Mouse (Mus musculus): ENCODE data around the gene Coro1c. TPM values are rescaled to one million over a fixed set of nuclear protein-coding genes. Genes with fewer than 3 reads are reported as not detected.

Gene Coro1c
- polyA plus RNA-seq, 1 experiment from 2014 or later: 163 TPM

- 28% methylated on average over 10 of the region's 10 CpGs for WGBS
- peak overlapping the region; percentile 0; the same call in 1 of the 2 replicates for H3K27ac ChIP-seq
- H3K27me3 ChIP-seq (ENCODE audit: insufficient read depth, poor library complexity, severe bottlenecking): peaks cover 3% of the 10 kb centered on the region; the same call in 1 of the 2 replicates
- H3K9me3 ChIP-seq: no peaks in the 10 kb centered on the region
- H3K4me1 ChIP-seq: peaks cover 14% of the 10 kb centered on the region
- H3K4me3 ChIP-seq: no peak overlapping the region
- no peaks in the 10 kb centered on the region for H3K36me3 ChIP-seq
- DNase-seq (ENCODE audit: low spot score): no peak
Measured at GRCm38 (mm10) chr5:113806414-113806813, 102.1 kb downstream of the Coro1c start.

GRCm38 (mm10) chr5:113805301-113805700, 103.3 kb downstream of the Coro1c start:
- H3K4me1 ChIP-seq: peaks cover 20% of the 10 kb centered on the region
- WGBS: 86% methylated on average over 9 of the region's 9 CpGs
- DNase-seq (ENCODE audit: low spot score): no peak
- no peaks in the 10 kb centered on the region for H3K36me3 ChIP-seq
- H3K9me3 ChIP-seq: no peaks in the 10 kb centered on the region
- peaks cover 3% of the 10 kb centered on the region; the same call in 1 of the 2 replicates for H3K27me3 ChIP-seq (ENCODE audit: insufficient read depth, poor library complexity, severe bottlenecking)
- no peak overlapping the region for H3K4me3 ChIP-seq
- H3K27ac ChIP-seq: no peak overlapping the region

GRCm38 (mm10) chr5:113804395-113804966, 104.1 kb downstream of the Coro1c start:
- no peak overlapping the region for H3K27ac ChIP-seq
- H3K4me1 ChIP-seq: peaks cover 27% of the 10 kb centered on the region
- WGBS: 51% methylated on average over 7 of the region's 7 CpGs
- H3K9me3 ChIP-seq: no peaks in the 10 kb centered on the region
- peaks cover 5% of the 10 kb centered on the region; the same call in 1 of the 2 replicates for H3K27me3 ChIP-seq (ENCODE audit: insufficient read depth, poor library complexity, severe bottlenecking)
- H3K4me3 ChIP-seq: no peak overlapping the region
- DNase-seq (ENCODE audit: low spot score): no peak
- H3K36me3 ChIP-seq: no peaks in the 10 kb centered on the region

DNA sequence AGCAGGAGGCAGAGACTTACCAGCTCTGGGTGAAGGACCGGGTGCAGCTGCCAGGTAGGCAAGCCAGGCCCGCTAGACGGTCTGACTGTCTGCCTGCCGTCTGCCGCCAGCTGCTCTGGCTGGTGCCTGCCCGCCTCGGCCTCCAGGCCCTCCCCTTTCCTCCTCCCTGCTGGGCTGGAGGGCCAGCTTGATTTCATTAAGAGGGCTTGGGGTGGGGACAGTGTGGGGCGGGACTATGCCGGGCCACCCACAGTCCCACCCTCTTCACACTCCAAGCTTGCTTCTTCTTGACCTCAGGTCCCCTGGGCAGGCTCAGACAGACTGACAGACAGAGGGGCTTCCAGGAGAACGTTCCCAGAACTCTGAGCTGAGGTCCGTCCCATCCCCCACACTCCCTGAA, 108.3 kb downstream of the Coro1c start, which contains the start of gene Tmem119:
Tmem119 (minus strand) TSS at position 237 of the 400 bp plus-strand sequence.
- Histone ChIP-seq H3K4me1 (peaks cover 38% of the 10 kb centered on the region), H3K27me3 (ENCODE audit: insufficient read depth, poor library complexity, severe bottlenecking) (peaks cover 36% of the 10 kb centered on the region), H3K27ac (peak within 1 kb of the TSS; percentile 78), H3K9me3 (no peaks in the 10 kb centered on the region), H3K4me3 (peak within 1 kb of the TSS; percentile 51), H3K36me3 (peaks cover under 1% of the 10 kb centered on the region; the same call in 1 of the 2 replicates)
- peak; percentile 85 for DNase-seq (ENCODE audit: low spot score)
- 0% methylated on average over 11 of the region's 11 CpGs for whole genome bisulfite sequencing

DNA sequence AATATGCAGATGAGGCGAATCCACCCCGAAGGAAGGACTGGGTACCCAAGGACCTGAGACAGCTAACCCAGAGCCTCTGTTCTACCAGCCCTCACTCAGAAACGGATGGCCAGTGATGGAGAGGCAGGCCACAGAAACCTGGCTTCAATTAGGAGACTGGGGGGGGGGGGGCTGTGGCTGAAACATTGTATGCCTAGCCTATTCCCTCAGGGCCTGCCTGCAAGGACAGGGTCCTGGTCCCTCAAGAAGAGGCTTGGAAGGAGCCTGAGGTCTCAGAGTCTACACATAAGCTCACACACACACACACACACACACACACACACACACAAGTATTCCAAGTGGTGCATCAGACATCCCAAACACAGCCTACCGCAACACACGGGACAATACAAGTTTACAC, 108.9 kb downstream of the Coro1c start:
- Histone ChIP-seq H3K4me1 (peaks cover 38% of the 10 kb centered on the region), H3K36me3 (peaks cover 7% of the 10 kb centered on the region), H3K27me3 (ENCODE audit: insufficient read depth, poor library complexity, severe bottlenecking) (peaks cover 41% of the 10 kb centered on the region), H3K27ac (peak overlapping the region; percentile 78), H3K9me3 (no peaks in the 10 kb centered on the region), H3K4me3 (peak overlapping the region; percentile 51)
- DNase-seq (ENCODE audit: low spot score): no peak
- WGBS: 36% methylated on average over 5 of the region's 5 CpGs

DNA sequence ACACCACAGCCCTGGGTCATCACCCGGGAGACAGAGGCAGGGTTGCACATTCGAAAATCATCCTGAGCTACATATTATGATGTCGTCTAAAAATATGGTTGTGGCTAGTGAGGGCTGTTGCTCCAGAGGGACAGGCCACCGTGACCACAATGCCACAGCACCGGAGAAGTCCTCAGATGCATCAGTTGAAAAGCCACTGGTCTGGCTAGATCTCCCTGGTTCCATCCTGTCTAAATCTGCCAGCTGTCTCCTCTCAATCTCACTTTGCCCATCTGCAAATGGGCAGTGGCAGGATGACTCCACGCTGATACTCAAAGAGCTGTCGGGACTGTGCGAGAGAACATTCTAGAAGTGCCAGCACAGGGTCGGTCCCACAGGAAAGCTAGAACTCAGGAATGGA, 110.0 kb downstream of the Coro1c start:
- Histone ChIP-seq H3K27ac (no peak overlapping the region), H3K4me1 (peaks cover 38% of the 10 kb centered on the region), H3K9me3 (no peaks in the 10 kb centered on the region), H3K36me3 (peaks cover 13% of the 10 kb centered on the region), H3K4me3 (no peak overlapping the region), H3K27me3 (ENCODE audit: insufficient read depth, poor library complexity, severe bottlenecking) (peaks cover 48% of the 10 kb centered on the region)
- WGBS: 80% methylated on average over 9 of the region's 9 CpGs
- DNase-seq (ENCODE audit: low spot score): no peak

- Histone ChIP-seq H3K27ac (peak overlapping the region; percentile 84), H3K4me1 (peaks cover 46% of the 10 kb centered on the region), H3K36me3 (peaks cover 15% of the 10 kb centered on the region), H3K9me3 (no peaks in the 10 kb centered on the region), H3K4me3 (peak overlapping the region; percentile 43), H3K27me3 (ENCODE audit: insufficient read depth, poor library complexity, severe bottlenecking) (peaks cover 52% of the 10 kb centered on the region)
- DNase-seq (ENCODE audit: low spot score): no peak
- WGBS: 13% methylated on average over 19 of the region's 19 CpGs
Measured at GRCm38 (mm10) chr5:113797149-113797882, 111.2 kb downstream of the Coro1c start.

GRCm38 (mm10) chr5:113796401-113797148, 112.0 kb downstream of the Coro1c start:
- H3K4me3 ChIP-seq: peak overlapping the region; percentile 43
- H3K27ac ChIP-seq: peak overlapping the region; percentile 84
- DNase-seq (ENCODE audit: low spot score): no peak
- H3K27me3 ChIP-seq (ENCODE audit: insufficient read depth, poor library complexity, severe bottlenecking): peaks cover 52% of the 10 kb centered on the region
- peaks cover 51% of the 10 kb centered on the region for H3K4me1 ChIP-seq
- 6% methylated on average over 13 of the region's 13 CpGs for WGBS
- peaks cover 15% of the 10 kb centered on the region for H3K36me3 ChIP-seq
- H3K9me3 ChIP-seq: no peaks in the 10 kb centered on the region

Other genes starting within 250 kb of the Coro1c start
- not detected in 2 replicates for gene 1700069L16Rik, start 184.0 kb downstream of the Coro1c start, polyA plus RNA-seq (2016; fragmentation: Nextera tagmentation; extraction: Ambion mirVana)
- gene Ficd, start 173.0 kb downstream of the Coro1c start, polyA plus RNA-seq (2016; fragmentation: Nextera tagmentation; extraction: Ambion mirVana): 5.3 and 6.4 TPM in 2 replicates
- gene Sart3, start 136.2 kb downstream of the Coro1c start, polyA plus RNA-seq (2016; fragmentation: Nextera tagmentation; extraction: Ambion mirVana): 46.0 and 63.9 TPM in 2 replicates
- 98.7 and 105 TPM in 2 replicates for gene Iscu, start 136.0 kb downstream of the Coro1c start, polyA plus RNA-seq (2016; fragmentation: Nextera tagmentation; extraction: Ambion mirVana)
- 13.5 and 42.1 TPM in 2 replicates for gene Tmem119, start 108.2 kb downstream of the Coro1c start, polyA plus RNA-seq (2016; fragmentation: Nextera tagmentation; extraction: Ambion mirVana)
- 0.64 and 1.3 TPM in 2 replicates for gene Selplg, start 76.1 kb downstream of the Coro1c start, polyA plus RNA-seq (2016; fragmentation: Nextera tagmentation; extraction: Ambion mirVana)
- gene Ssh1, start 85.1 kb upstream of the Coro1c start, polyA plus RNA-seq (2016; fragmentation: Nextera tagmentation; extraction: Ambion mirVana): 16.7 and 18.3 TPM in 2 replicates
- not detected in 2 replicates for gene Dao, start 94.9 kb upstream of the Coro1c start, polyA plus RNA-seq (2016; fragmentation: Nextera tagmentation; extraction: Ambion mirVana)
- gene Usp30, start 156.7 kb upstream of the Coro1c start, polyA plus RNA-seq (2016; fragmentation: Nextera tagmentation; extraction: Ambion mirVana): 9.9 and 10.2 TPM in 2 replicates
- gene Svop, start 182.8 kb upstream of the Coro1c start, polyA plus RNA-seq (2016; fragmentation: Nextera tagmentation; extraction: Ambion mirVana): 0.23 and 0.46 TPM in 2 replicates
- 13.0 and 13.2 TPM in 2 replicates for gene Alkbh2, start 219.5 kb upstream of the Coro1c start, polyA plus RNA-seq (2016; fragmentation: Nextera tagmentation; extraction: Ambion mirVana)
- gene Ung, start 221.6 kb upstream of the Coro1c start, polyA plus RNA-seq (2016; fragmentation: Nextera tagmentation; extraction: Ambion mirVana): 68.1 and 70.9 TPM in 2 replicates
- gene Acacb, start 237.8 kb upstream of the Coro1c start, polyA plus RNA-seq (2016; fragmentation: Nextera tagmentation; extraction: Ambion mirVana): 5.8 and 11.7 TPM in 2 replicates

All from heart, embryonic 10.5 days (tissue).